Mouse (Mus musculus) lung, adult 2 months (tissue): Measurements from ENCODE around the gene Rsrc1. TPM values are rescaled to one million over a fixed set of nuclear protein-coding genes. Genes with fewer than 3 reads are reported as not detected.
"Not testable (repeated sequence)": the region's sequence is repeated elsewhere in the genome, so short reads cannot be mapped to it uniquely, and the experiment has no call there.

Source experiments
- DNase-seq: peaks from one replicate; pipeline ENCODE4 v3.0.0; 2022
- H3K4me1 ChIP-seq: fragments of 200-500 bp; 2 replicates; pipeline ENCODE4 v1.6.1; 2011; ENCODE audit warnings: low read length; ENCODE audit not compliant: control insufficient read depth, insufficient read depth
- H3K4me3 ChIP-seq: fragments of 200-500 bp; replicated peaks from 2 replicates; pipeline ENCODE3; 2011; ENCODE audit warnings: low read depth, mild to moderate bottlenecking, control low read depth, low read length; ENCODE audit errors: extremely low read depth
- CTCF ChIP-seq: fragments of 200-500 bp; IDR thresholded peaks from 2 replicates; pipeline ENCODE4 v1.5.1; 2011; ENCODE audit warnings: mild to moderate bottlenecking, low read length, control low read depth; ENCODE audit not compliant: insufficient read depth
- POLR2A ChIP-seq: fragments of 200-500 bp; IDR thresholded peaks from 2 replicates; pipeline ENCODE4 v1.6.1; 2011; ENCODE audit warnings: low read depth, mild to moderate bottlenecking, control low read depth, low read length, borderline replicate concordance; ENCODE audit errors: extremely low read depth
- WGBS: fragments of 180-500 bp; shearing (Covaris S2); methylation state at CpG from one replicate; pipeline ENCODE4 v1.1.7; 2018; 5-methylcytosine and 5-hydroxymethylcytosine counted together
- polyA plus RNA-seq: library from polyadenylated mRNA; depleted of rRNA; stranded (reverse); fragments of >200 nt; gene quantifications from 2 replicates; pipeline ENCODE4 v1.2.3, GENCODE M21; 2012

Rsrc1 gene
- polyA plus RNA-seq, 1 experiment: 4.1 TPM

DNA sequence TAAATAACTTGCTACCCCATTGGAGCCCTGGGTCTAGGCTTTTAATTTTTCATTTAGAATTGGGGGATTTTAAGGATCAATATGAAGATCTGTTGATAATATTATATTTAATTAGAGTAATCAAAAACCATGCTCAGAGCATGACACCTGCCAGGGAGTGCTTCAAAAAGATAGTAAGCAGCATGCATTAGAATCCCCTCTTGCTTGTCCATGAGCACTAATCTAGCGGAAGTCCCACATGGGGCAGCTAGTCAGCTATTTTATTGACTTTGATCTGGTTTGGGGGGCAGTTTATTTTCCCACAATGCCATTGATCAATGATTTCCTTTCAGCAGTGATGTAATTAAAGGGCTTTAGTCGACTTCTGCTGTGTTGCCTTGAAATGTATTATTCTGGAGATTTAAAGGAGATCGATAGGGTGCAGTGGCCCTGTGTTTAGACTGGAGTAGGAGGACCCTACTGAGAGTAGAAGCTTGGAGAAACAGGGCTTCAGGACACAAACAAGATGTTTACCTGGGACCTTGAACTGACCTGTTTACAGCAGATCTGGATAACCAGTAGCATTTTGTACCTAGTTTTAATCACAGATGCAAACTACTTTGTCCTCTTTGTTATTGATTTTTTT, 251.5 kb downstream of the Rsrc1 start:
- H3K4me3 ChIP-seq: no peak overlapping the region
- TF ChIP-seq POLR2A (no peak), CTCF (no peak)
- H3K4me1 ChIP-seq: no peaks in the 10 kb centered on the region
- 80% methylated on average over 3 of the region's 3 CpGs for WGBS
- DNase-seq: no peak

GRCm38 (mm10) chr3:67242451-67242850, 261.3 kb downstream of the Rsrc1 start:
- not testable (repeated sequence) for H3K4me3 ChIP-seq, DNase-seq, H3K4me1 ChIP-seq
- 88% methylated on average over 10 of the region's 10 CpGs for WGBS

DNA sequence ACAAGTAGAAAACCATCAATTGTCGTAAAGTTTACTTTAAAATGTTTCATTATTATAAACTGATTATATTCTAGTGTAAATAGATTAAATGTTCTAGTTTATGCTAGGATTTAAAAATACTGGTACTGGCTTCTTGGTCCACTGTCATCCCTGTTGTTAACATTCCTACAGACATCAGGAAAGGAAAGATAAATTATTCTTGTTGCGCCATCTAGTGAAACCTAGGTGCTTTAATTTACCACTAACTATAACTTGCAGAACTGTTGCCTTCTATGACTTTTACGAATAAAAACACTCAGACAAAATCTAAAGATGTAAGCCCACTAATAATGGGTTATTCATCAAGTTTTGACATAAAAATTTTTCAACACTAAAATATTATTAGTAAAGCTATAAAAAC, 286.3 kb downstream of the Rsrc1 start:
- H3K4me3 ChIP-seq: no peak overlapping the region
- DNase-seq: no peak
- TF ChIP-seq POLR2A: no peak
- no peak for TF ChIP-seq CTCF
- H3K4me1 ChIP-seq: no peaks in the 10 kb centered on the region
- 66% methylated on average over 3 of the region's 3 CpGs for WGBS

- no peak for DNase-seq
- Histone ChIP-seq H3K4me3 (no peak overlapping the region), H3K4me1 (no peaks in the 10 kb centered on the region)
- WGBS: 84% methylated on average over 4 of the region's 4 CpGs
- no peak for TF ChIP-seq CTCF
- TF ChIP-seq POLR2A: no peak
These were observed 298.6 kb downstream of the Rsrc1 start for GRCm38 (mm10) chr3:67279781-67280180.

GRCm38 (mm10) chr3:67280247-67280646, 299.1 kb downstream of the Rsrc1 start:
- WGBS: 68% methylated on average over 3 of the region's 3 CpGs
- no peak for DNase-seq
- no peaks in the 10 kb centered on the region for H3K4me1 ChIP-seq
- TF ChIP-seq POLR2A: no peak
- TF ChIP-seq CTCF: no peak
- H3K4me3 ChIP-seq: no peak overlapping the region

DNA sequence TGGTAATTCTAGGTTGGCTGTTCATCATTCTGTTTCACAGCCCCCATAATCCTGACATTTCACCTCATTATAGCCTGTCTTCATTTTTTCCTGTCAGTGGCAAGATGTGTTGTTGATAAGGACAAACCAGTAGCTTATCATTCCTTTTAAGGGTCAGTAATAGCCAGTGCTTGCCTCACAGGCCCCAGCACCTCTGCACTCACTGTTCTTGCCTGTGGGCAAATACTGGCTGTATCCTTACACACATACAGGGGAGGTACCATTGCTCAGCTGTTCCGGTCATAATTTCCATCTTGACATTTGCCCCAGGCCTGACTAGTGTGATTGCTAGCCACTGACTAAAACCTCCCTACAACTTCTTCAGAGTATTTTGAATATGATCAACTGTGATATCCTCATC, 302.8 kb downstream of the Rsrc1 start:
- no peaks in the 10 kb centered on the region for H3K4me1 ChIP-seq
- TF ChIP-seq POLR2A (no peak), CTCF (no peak)
- H3K4me3 ChIP-seq: no peak overlapping the region
- no peak for DNase-seq
- 97% methylated on average over 1 of the region's 1 CpGs for WGBS

DNA sequence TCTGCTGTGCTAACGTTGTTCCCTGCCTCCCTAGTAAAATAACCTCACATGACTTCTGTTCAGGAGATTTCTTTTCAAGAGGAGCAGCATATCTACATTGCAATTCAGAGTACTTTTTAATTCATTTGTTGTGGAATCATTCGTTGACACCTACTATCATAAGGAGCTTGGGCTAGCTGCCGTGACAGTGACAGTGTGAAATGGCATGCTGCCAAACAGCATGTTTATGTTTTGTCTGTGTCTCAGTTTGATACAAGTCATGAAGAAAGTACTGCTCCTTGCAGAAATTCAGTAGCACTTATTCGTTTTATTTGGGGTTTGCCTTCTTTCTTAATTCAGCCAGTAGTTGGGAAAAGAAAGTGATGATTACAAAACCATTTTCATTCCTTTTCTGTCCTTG, 303.7 kb downstream of the Rsrc1 start:
- no peak for DNase-seq
- TF ChIP-seq CTCF: no peak
- no peak for TF ChIP-seq POLR2A
- 38% methylated on average over 4 of the region's 4 CpGs for WGBS
- no peaks in the 10 kb centered on the region for H3K4me1 ChIP-seq
- H3K4me3 ChIP-seq: no peak overlapping the region

- Histone ChIP-seq H3K4me1 (no peaks in the 10 kb centered on the region), H3K4me3 (no peak overlapping the region)
- WGBS: 96% methylated on average over 7 of the region's 7 CpGs
- no peak for DNase-seq
- no peak for TF ChIP-seq CTCF
These were observed 307.5 kb downstream of the Rsrc1 start for GRCm38 (mm10) chr3:67288664-67289063.

- Histone ChIP-seq H3K4me1 (no peaks in the 10 kb centered on the region), H3K4me3 (no peak overlapping the region)
- 77% methylated on average over 6 of the region's 6 CpGs for WGBS
- no peak for DNase-seq
- TF ChIP-seq CTCF (no peak), POLR2A (no peak)
These were observed 308.3 kb downstream of the Rsrc1 start for GRCm38 (mm10) chr3:67289482-67289881.

GRCm38 (mm10) chr3:67308725-67309124, 327.5 kb downstream of the Rsrc1 start:
- no peak for DNase-seq
- TF ChIP-seq POLR2A: no peak
- TF ChIP-seq CTCF: no peak
- Histone ChIP-seq H3K4me1 (no peaks in the 10 kb centered on the region), H3K4me3 (no peak overlapping the region)
- WGBS: 89% methylated on average over 1 of the region's 2 CpGs
